Mouse (Mus musculus) testis, postnatal 14 days (tissue): Measurements from ENCODE around the gene Usp2.

Experiments used
- DNase-seq: peaks from one replicate; pipeline ENCODE4 v3.0.0; 2021; ENCODE audit warnings: low spot score

Usp2 gene

DNA sequence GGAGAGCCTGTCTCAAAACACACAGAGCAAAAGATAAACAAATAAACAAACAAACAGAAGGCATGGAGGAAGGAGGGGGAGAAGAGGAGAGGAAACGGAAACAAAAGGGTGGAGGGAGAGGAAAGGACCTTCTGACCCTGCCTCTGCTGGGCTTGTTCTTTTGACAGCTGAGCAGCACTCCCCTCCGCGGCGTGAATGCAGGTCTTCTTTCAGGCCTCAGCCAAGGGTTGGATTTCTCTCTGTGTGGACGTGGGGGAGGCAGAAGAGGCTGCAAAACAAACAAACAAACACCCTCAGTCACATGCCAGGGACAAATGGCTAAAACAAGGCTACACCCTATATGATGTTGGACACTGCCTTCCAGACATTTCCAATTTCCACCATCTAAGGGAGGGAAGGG lies 58.2 kb downstream of the Usp2 start:
- no peak for DNase-seq

DNA sequence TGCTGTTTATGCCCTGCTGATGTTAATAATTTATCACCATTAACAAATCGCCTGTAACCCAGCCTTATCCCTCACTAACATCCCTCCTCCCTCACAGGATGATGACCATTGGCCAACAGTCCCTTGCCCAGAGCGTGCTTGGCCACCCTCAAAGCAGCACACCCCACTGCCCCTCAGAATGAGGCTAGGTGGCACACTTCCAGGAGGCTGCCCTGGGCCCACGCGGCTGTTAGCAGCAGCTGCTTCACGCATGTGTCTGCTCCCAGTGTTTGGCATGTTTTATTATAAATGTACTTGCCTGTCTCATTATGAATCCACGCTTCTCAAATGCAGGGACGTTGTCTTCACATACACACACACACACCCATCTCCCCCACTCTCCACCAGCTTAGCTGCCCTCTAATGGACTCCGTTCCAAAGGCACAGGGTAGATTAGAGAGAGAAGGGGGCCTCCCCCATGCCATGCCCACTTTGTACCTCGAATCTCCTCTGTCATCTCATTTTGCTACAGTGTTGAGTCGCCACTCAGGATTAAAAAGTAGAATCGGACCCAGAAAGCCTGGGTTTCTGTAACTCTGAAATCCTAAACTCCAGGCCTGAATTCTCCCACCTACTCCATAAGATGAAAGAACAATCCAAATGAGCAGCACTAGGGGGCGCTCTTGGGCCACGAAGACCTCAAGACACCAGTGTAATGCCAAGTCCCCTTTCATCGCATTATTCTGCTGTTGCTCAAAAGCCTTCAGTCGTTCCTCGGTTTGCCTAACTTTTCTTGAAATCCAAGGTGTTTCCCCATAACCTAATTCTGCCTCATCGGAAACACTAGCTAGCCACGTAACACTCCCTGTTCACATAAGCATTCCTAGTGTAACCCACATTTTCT lies 59.0 kb downstream of the Usp2 start:
- peak; percentile 80 for DNase-seq

DNA sequence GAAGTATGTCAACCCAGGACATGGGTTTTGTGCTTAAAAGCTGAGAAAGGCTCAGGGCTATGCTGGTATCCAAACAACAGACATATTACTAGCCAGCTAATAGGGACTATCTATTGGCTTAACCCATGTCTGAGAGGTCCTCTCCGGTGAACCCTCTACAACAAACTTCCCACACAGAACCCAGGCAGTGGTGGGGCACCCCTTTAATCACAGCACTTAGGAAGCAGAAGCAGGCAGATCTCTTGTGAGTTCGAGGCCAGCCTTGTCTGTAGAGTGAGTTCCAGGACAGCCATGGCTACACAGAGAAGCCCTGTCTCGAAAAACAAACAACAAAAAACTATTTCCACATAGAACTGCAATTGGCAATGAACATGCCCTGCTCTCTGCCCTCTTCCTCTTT lies 59.9 kb downstream of the Usp2 start:
- no peak for DNase-seq

DNA sequence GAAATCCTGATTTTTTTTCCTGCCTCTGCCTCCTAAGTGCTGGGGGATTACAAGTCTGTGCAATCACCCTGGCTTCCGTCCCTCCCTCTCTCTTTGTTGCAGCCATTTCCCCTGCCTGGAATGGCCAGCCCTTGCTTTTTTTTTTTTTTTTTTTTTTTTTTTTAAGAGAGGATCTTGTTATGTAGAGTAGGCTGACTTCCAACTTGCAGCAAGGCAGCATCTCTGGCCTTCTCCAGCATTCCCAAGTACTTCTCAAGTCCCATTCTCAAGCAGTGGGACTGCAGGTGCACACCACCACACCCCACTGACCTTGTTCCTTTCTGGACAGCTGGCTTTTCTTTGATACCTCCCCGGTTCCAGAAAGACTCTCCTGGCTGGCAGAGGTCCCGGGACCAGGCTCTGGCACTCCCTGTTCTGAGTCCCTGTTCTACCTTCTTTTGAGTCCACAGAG lies 60.6 kb downstream of the Usp2 start:
- no peak for DNase-seq

DNA sequence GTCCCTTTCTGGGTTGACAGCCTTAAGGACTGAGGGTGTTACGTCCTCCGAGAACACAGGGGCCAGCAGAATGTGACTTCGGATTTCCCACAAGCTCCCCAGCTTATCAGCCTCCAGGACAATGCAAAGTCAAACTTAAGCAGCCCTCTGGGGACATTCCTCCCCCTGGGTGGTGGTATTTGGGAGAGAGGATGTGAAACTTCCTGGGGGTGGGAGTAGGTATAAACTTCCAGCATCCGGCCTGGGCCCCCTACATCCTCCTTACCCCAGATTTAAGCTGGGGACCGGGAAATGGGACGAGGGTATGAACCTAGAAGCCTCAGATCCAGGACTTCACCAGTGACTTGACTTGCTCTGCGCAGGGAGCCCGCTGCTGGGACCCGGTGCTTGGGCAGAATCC lies 62.8 kb downstream of the Usp2 start:
- DNase-seq: no peak

DNA sequence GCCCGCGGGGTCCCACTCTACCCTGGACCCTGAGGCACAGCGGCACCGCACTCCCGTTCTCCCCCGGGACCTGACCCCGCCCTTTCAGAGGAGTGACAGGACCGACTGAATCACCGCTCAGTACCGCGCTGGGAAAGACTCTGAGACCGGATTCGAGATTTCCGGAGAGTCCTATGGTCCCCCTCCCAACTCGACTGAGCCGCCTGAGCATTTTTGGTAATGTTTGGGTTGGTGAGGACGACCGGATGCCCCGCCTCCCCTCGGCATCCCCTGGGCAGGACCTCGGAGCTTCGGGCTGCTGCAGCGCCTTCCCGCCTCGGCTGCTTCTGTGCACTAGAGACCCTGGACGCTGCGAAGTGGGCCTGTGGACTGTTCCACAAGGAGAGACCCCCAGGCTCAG lies 63.2 kb downstream of the Usp2 start:
- DNase-seq: peak; percentile 40

DNA sequence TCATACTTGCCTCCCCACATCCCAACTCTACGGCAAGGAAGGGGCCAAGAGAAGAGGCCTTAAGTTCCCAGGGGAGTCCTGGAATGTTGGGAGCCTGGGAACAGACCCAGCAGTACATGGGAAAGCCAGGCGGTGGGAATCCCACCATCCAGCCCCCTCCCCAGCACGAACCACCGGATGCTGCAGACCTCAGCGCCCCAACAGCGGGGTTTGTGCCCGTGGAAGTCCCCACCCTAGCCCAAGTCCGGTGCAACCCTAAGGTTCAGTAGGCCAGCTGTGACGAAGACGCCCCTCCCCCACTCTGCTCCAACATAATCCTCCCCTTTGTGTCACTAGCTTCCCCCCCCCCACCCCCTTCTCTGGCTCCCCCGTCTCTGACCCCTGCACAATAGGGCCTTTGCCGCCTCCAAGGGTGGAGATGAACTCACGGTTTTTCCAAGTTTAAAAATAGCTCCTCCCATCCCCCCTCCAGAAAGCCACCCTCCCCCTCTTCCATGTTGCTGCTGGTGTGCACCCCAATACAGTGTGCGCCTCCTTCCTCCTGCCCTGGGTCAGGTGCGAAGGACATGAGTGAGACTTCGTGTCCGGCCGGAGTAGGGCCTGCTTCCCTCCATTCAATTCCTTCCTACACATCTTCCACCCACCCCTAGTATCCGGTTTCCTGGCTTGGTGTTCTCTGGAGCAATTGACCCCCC lies 63.9 kb downstream of the Usp2 start:
- DNase-seq: no peak

DNA sequence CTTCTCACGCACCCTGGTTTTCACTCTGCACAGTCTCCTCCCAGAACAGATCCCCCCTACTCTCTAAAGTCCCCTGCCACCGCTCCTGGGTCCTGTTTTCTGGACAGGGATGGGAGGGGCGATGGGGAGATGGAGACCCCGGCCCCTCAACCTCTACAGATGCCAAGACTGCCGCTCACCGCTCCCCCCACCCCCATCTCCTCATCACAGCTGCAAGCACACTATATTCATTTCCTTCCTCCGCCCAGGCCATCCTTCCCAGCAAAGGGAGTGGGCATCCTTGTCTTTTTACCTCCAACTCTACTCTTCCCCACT lies 64.4 kb downstream of the Usp2 start:
- DNase-seq: no peak

DNA sequence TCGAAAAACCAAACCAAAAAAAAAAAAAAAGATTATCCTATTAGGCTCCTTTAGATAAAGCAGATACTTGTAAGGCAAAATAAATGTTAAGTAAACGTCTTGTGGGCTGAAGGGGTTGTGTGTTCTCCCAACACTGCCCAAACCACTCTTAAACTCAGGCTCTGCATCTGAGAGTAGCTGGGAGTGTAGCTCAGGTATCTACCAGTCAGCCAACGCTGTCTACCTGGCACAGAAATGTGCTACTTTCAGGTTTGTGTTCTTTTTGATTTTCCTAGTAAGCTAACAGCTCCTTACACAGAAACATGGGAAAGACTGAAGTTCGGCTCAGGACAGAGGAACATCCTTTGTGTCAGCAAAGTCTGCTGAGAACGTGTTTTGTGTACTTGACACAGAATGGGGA lies 65.4 kb downstream of the Usp2 start:
- no peak for DNase-seq

DNA sequence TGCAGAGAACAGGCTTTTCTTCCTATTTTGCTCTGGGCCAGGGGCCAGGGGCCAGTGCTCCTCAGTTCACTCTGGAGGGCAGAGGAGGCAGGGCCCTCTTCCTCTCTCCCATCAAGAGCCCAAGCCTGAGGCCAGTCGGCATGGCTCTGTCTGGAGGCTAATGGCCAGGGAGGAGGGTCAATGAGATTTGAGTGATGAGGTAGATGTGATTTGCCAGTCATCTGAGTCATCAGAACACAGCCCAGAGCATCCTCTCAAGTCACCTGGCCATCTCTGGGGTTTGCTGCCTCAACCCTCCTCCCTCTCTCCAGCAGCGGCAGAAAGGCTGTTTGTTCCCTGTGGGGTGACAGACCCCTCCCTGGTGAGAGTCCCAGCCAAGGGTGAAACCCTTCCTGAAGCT lies 66.5 kb downstream of the Usp2 start:
- no peak for DNase-seq

DNA sequence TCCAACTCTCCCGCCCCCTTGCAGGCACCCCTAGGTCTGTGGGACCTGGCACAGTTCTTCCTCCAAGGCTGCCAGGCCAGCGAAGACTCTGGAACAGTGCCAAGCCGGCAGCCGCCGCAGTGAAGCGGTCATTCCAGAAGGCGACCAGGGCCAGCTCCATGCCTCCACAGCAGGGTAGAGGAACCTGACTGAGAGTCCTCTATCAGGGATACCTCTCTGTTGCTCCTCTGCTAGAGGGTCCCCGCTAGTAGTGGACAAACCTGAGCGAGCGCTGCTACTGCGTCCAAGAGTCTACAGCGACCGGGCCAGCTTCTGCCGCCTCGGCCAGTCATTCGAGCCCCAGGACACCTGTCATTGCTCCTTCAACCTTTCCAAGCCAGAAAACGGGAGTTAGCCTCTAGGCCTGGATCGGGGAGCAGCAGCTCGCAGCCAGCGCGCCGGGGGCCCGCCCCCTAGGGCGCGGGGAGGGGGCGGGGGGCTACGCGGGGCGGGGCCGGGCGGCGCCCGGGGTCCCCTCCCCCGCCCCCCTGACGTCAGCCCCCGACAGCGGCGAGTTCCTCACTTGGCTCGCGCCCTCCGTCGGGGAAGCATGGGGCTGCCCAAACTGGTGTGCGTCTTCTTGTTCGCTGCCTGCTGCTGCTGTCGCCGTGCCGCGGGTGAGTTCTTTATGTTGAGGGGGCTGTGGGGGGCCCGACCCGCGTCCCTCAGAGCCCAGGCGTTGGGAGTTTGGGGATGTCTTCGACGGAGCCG lies 67.5 kb downstream of the Usp2 start, which contains the start of gene Mcam:
Mcam (plus strand) TSS at position 369 of the 750 bp plus-strand sequence.
- DNase-seq: peak; percentile 58

DNA sequence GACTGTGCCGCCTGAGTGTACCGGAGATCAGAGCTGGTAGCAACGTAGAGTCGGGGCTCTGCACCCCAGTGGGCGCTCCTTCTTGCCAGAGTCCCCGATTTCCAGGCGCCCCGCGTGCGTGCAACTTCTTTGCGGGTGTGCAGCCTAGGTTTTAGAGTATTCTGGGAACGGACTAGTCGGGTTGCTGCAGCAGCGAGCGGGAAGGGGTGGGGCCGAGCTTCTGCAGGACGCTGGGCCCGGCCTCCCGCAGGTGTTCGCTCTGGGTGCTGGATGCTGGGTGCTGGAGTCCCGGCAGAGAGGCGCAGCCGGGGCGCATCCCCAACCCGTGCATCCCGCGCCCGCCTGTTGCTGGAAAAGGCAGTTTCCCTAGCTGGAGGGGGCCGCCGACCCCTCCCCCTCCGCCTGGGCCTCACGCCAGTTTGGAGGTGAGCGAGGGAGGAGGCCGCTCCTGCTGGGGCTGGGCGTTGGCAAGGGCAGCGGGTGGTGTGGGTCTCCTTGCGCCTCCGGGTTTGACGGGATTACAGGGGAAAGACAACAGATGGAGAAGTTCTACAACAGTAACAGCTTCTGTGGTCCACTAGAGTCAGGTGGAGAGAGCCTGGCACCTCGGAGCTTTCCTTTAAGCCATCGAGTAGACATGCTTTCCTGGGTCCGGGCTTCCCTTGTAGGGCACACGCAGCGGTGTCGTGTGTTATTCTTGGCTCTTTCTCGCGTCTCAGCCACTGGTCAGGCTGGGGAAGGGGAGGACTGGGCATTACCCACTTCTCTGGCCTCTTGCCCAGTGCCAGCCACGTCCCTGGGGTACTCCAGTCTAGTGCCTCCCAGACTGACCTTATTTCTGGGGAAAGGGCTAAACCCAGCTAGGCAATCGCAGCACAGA lies 68.3 kb downstream of the Usp2 start:
- DNase-seq: peak; percentile 61

DNA sequence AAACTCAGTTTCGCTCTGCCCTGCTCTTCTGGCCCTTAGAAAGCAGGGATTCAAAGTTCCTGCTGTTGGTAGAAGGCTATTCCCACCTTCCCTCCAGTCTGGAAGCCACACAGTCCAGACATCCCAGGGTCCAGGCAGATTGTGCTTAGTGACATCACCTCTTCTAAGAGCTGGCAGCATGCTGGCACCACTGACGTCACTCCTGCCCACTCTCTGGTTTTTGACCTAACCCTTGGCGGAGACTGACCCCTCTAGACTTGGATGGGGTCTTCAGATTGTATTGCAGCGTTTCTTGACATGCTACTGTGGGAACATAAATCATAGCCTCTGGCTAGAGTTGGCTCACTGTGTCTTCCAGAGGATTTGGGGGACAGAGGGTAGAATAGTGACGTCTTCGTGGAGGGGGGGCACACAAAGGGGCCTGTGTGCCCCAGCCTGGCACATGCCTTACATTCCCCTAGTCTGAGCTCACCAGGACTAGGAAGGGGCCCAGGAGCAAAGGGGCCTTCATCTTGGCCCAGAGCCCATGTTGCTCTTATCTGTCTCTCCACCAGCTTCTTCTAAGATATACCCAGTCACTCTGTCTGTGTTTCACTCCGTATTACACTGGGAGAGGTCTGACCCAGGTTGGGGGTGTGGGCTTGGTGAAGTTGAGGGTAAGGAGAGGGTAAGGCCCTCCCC lies 69.0 kb downstream of the Usp2 start:
- DNase-seq: no peak

DNA sequence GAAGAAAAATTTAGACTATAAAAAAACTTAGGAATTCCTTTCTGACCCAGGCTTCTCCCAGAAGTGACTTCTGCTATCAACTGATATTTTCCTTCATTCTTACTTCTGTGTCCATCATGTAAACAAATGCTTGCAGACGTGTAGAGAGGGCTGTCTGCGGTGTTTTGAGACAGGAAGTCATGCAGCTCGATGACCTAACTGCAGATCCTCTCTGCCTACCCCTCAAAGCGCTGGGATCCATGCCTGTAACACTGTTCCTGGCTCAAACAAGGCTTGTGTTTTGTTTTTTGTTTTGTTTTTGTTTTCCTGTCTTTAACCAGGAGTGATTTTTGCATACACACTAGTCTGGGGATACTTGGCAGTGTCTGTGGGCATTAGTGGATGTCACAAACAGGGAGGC lies 71.0 kb downstream of the Usp2 start:
- no peak for DNase-seq

DNA sequence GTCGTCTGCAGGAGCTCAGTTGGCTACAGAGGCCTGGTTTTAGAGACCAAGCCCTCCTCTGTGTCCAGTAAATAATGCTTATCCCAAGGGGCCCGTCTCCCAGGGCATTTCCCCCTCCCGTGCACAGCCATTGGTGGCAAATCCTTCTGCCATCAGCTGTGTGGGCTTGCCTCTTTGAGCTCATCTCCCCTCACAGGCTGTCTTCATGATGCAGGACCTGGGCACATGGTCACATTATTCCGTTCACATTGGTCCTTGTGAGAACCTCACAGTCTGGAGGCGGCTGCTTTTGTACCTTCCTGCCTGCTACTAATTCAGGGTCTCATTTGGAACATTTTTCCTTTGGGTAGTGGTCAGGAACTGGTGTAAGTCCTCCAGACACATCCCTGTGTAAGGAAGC lies 75.1 kb downstream of the Usp2 start:
- DNase-seq: no peak

DNA sequence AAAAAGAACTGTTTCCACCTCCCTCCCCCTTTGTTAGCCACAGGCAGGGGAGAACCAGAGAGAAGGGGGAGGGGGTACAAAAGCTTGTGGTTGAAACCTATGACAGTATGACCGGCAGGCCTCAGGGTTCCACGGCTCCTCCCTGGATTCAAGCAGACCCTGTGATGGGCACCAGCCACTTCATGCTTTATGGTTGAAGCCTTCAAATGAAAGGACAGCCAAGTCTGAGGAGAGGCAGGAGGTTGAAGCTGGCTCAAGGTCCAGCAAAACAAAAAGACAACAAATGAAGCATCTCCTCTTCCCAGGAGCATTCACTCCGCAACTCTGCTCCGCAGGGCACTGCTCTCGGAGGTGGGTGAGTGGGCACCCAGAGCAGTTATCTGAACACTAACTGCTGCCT lies 76.6 kb downstream of the Usp2 start:
- DNase-seq: no peak

DNA sequence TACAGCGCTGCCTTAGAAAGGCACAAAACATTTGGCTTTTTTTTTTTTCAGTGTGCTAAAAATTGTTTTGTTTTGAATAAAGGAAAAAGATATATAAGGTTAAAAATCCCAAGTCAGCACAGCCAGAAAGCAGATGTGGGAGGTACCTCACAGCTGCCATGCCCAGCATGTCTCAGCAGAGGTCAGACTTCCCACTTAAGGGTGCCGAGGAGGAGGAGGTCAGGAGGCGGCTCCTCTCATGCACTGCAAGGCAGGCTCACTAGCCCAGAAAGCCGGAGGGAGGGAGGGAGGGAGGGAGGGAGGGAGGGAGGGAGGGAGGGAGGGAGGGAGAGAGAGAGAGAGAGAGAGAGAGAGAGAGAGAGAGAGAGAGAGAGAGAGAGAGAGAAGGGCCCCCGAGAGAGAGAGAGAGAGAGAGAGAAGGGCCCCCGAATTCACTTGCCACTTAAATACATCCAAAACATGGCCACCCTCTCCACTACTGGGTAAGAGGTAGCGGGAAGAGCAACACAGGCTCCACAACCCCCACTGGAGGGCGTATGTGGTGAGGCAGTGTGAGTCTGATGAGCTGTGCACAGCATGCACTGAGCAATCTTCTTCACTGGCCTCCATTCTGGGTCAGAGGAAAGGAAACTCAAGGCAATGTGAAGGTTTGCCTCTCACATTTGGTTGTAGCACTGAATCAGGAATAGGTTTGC lies 77.3 kb downstream of the Usp2 start:
- DNase-seq: no peak

DNA sequence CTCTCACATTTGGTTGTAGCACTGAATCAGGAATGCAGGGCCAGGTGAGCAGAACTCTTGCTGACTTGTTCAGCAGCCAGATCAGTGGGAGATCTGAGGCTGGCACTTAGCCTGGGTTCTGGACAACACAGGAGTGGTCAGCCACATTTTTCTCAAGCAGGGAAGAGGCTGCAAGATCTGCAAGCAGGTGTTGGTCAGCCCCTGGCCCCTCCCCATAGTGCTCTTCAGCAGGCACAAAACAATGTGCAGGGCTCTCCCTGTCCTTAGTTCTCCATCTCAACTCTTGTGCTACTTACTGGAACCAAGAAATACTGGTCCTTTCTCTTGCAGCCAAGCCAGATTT lies 77.9 kb downstream of the Usp2 start:
- no peak for DNase-seq
